24 mouse cellular contexts compared by ENCODE assay signal in the genomic region with DNA sequence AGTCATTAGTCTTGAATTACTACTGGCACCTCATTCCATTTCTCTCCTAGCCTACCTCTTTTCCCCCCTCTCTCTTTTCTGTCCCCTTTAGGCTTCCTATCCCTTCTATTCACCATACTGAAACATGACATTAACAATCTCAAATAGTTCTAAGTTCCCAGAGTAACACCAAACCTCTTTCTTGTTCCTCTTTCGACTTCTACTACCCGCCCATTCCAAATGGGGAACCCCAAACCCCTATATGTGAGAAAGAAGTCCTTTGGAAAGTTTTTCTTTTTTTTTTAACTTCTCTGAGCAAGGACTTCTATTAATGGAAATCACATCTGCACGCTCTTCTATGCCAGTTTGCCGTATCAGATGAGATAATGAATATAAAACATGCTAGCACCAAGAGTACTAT.
"Had no signal": no experiment of that assay in that cellular context is flagged by ENCODE, and none has a peak within 500 bp of the region (broad histone marks: within the 10 kb centered on the region; RNA-seq: fewer than 3 reads in every experiment).

No protein-coding gene starts in this region.

- H3K4me2 ChIP-seq: heart, embryonic 13.5 days; heart, embryonic 15.5 days; hindbrain, embryonic 12.5 days; hindbrain, embryonic 14.5 days; intestine, embryonic 15.5 days; limb, embryonic 12.5 days; liver, embryonic 12.5 days had no signal

- H3K36me3 ChIP-seq: heart, embryonic 10.5 days; heart, embryonic 13.5 days; heart, embryonic 15.5 days; hindbrain, embryonic 10.5 days; hindbrain, embryonic 12.5 days; intestine, embryonic 15.5 days; limb, embryonic 10.5 days; limb, embryonic 12.5 days; liver, embryonic 12.5 days had no signal

- H3K27ac ChIP-seq: heart, embryonic 10.5 days; heart, embryonic 13.5 days; heart, embryonic 15.5 days; hindbrain, embryonic 10.5 days; hindbrain, embryonic 12.5 days; hindbrain, embryonic 14.5 days; intestine, embryonic 15.5 days; layer of hippocampus, adult 2 months; left cerebral cortex, adult 2 months; limb, embryonic 10.5 days; limb, embryonic 12.5 days; liver, embryonic 12.5 days had no signal

- H3K27me3 ChIP-seq: heart, embryonic 13.5 days; heart, embryonic 15.5 days; hindbrain, embryonic 12.5 days; intestine, embryonic 15.5 days; limb, embryonic 12.5 days; liver, embryonic 12.5 days had no signal

- H3K4me3 ChIP-seq: heart, embryonic 10.5 days; heart, embryonic 13.5 days; heart, embryonic 15.5 days; hindbrain, embryonic 10.5 days; hindbrain, embryonic 12.5 days; intestine, embryonic 15.5 days; layer of hippocampus, adult 2 months; left cerebral cortex, adult 2 months; limb, embryonic 10.5 days; limb, embryonic 12.5 days; liver, embryonic 12.5 days had no signal

- ATAC-seq: hindbrain, embryonic 16.5 days; inflammation-experienced regulatory T-cells, adult 6 months; intestine, embryonic 15.5 days; intestine, postnatal 0 days; liver, embryonic 12.5 days had no signal

- H3K9me3 ChIP-seq: heart, embryonic 10.5 days; heart, embryonic 13.5 days; heart, embryonic 15.5 days; hindbrain, embryonic 10.5 days; hindbrain, embryonic 12.5 days; intestine, embryonic 15.5 days; limb, embryonic 10.5 days; limb, embryonic 12.5 days; liver, embryonic 12.5 days had no signal

- DNase-seq: gastrocnemius, postnatal 14 days; gastrocnemius, postnatal 36 days; heart, postnatal 4 days; kidney, adult 18-20 months; kidney, adult 8-10 months; kidney, postnatal 10 days; kidney, postnatal 25 days; kidney, postnatal 4 days; liver had no signal

- H3K4me1 ChIP-seq: heart, embryonic 10.5 days; heart, embryonic 13.5 days; heart, embryonic 15.5 days; hindbrain, embryonic 10.5 days; hindbrain, embryonic 12.5 days; intestine, embryonic 15.5 days; limb, embryonic 10.5 days; limb, embryonic 12.5 days; liver, embryonic 12.5 days had no signal

- H3K9ac ChIP-seq: heart, embryonic 13.5 days; heart, embryonic 15.5 days; hindbrain, embryonic 12.5 days; hindbrain, embryonic 14.5 days; intestine, embryonic 15.5 days; limb, embryonic 12.5 days; liver, embryonic 12.5 days had no signal
